Mouse (Mus musculus): ENCODE measurements around the gene Ctrc.

The Ctrc gene

DNA sequence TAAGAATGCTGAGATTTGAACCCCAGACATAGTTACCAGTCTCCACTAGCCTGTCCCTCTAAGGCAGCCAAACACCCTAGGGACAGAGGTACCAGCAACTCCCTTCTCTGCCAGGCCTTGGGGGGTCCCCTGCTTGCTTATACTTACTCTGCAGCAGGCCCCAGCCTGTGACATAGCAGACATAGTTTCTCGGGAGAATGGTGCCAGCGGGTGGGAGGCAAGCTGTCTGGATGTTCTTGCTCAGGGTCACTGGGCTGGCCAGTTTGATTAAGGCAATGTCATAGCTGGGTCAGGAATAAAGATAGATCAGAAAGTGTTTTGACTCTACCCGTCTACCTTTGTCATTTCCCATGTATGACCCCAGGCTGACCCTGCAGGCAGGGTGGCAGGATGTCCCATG is 25.0 kb downstream of the Ctrc start:
- in situ Hi-C loops (cut with MboI, MseI): no loop called here

DNA sequence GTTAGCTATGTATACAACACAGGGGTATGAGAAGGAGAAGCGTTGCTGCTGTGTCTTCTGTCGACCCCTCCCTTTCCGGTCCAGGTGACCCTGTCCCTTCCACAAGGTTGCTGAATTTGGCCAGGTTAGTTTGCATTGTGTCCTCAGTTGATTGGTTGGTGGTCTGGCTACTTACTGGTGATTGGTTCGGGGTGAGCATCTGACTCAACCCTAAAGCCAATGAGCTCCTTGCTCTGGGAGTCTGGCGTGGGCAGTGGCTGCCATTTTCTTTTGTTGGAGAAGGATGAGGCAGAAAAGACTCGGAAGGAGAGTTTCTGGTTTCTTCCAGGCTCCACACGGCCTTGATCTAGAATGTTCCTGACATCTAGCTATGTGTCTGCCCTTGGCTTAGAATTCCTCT is 26.8 kb downstream of the Ctrc start:
- in situ Hi-C loops (cut with MboI, MseI): no loop called here

DNA sequence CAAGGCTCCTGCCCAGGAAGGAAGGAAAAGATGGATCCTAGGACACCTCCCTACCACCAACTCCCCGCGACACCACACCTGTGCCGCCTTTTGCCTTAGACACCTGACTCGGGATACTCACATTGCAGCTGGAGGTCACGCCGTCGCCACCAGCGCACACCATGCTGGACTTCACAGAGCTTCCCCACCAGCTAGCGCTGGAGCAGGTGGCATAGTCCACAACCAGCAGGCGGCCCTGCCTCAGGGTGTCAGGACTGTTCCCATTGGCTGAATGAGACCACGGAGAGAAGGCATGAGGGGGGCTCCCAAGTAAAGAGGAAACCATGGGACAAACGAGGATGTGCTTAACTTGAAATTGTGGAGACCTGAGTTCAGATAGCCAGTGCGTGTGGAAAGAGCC is 27.3 kb downstream of the Ctrc start:
- in situ Hi-C loops (cut with MboI, MseI): no loop called here

DNA sequence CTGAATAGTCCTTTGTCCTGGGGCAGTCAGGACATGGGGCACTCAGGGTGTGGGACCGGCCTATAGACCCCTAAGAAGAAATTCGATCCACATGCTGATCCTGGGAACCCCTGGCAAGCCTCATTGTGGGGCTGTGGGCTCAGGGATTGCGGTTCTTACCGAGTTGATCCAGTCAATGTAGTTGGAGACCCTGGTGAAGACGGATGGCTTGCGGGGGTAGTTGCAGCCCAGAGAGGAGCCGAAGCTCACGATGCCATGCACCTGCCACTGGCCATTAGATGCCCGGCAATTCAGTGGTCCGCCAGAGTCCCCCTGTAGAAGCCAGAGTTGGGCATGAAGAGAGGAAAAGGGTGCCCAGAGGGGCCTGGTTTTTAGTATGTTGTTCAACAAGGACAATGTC is 28.5 kb downstream of the Ctrc start:
- in situ Hi-C loops (cut with MboI, MseI): no loop called here

DNA sequence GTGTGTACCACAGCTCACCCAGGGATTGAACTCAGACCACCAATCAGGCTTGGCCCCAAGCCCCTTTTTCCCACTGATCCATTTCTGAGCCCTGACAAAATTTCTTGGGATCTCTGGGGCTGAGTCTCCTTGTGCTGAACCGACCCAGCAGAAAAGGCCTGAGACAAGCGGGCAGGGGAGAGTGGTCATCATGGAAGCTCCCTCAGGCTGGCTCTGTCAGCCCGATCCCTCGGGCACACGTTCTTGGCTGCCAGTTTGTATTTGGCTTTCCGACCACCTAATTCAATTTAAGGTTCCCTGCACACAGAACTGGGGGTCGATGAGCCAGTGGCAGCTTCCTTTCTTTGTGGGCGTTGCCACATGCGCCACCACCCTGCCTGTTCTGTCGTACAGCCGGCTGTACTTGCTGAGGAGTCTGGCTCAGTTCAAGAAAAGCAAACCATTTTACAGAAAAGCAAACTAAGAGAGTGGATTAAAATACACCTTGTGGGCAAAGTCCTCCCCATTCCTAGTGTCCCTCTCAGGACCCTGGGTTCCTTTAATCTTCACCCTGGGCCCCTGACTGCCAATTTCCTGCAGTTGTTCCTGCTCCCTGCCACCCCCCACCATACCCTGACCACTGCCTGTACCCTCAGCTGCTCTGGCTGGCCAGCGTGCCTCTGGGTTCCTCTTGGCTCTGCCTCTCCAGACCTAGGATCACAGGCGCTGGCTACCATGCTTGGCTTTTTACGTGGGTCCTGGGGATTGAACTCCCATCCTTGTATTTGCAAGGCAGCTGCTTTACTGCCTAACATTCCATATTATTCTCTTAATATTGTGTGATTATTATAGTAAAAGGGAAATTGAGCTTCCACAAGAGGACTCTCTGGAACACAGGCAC is 29.1 kb downstream of the Ctrc start:
- in situ Hi-C loops (cut with MboI, MseI): no loop called here

DNA sequence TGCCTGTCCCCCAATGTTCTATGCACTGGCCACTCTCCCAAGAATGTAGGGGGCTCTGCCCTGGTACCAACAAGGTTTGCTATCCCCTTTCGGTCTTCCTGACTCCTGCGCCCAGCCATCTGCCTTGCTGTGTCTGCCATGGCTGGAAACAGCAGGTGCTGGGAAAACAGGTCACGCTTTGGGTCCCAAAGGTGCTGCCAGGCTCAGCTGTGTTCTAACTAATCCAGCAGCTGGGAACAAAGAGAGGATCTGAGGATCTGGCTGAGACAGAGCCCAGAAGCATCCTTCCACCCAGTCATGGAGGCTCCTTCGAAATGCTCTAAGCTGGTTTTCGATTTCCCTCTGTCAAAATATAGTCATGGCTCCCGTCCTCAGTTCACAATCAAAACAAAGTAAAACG is 29.9 kb downstream of the Ctrc start:
- in situ Hi-C loops (cut with MboI, MseI): no loop called here

DNA sequence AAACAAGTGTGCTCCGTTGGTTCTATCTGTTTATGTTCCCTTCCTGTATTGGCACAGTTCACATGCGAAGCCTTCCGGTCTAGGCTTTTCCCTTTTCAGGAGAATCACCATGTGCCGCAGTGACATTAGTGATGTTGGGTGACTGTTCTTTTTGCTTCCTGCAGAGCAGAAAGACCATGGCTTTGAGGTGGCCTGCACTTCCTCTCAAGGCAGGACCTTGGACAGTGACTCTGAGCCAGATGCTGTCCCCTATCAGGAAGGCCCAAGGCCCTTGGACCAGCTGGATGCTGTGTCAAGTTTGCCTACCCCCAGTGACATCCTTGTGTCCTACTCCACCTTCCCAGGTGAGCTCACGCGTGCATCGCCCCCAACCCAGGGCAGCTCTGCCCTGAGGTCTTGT is 34.8 kb downstream of the Ctrc start:
- in situ Hi-C loops (cut with MboI, MseI): loop anchor here in 1 of 2 experiments (5.0 kb wide), 1 partner anchor 36 kb away; the partner anchor contains the start of gene Ctrc

DNA sequence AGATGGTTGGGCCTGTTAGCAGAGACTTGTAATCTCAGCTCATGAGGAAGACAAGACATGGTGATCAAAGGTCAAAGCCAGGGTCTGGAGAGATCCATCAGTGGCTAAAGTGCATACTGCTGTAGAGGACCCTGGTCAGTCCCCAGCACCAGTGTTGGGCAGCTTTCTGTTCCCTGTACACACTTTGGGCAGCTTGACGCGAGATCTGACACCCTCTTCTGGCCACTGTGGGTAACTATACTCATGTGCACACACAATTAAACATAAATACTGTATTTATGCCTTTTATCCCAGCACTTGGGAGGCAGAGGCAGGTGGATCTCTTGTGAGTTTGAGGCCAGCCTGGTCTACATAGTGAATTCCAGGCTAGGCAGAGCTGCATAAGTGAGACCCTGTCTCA is 35.2 kb downstream of the Ctrc start:
- in situ Hi-C loops (cut with MboI, MseI): loop anchor here in 1 of 2 experiments (5.0 kb wide), 1 partner anchor 36 kb away; the partner anchor contains the start of gene Ctrc

DNA sequence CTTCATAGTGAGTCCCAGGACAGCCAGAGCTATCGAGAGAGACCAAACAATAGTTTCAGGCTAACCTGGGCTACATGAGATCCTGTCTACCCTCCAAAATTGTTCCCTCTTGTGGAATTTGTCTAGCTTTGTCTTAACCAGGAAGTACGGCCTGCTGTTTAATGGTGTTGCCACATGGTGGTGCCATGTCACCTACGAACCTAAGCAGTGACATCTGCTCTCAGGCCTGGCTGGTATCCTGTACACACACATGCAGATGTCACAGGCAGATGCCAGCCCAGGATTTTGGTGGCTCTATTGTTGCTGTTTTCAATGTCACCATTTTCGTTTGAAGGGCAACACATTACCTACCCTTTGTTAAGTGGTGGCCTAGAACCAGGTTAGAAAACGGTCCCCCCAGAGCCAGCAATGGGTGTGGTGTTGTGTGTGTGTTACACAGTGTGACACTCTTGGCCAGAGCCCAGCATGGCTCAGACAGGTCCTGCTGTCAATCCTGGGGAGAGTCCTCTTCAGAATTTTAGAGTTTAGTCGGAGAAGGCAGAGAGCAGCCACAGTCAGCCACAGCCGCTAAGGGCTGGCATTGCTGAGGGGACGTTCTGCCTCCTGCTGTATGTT is 36.2 kb downstream of the Ctrc start:
- in situ Hi-C loops (cut with MboI, MseI): loop anchor here in 1 of 2 experiments (5.0 kb wide), 1 partner anchor 37 kb away; the partner anchor contains the start of gene Ctrc

DNA sequence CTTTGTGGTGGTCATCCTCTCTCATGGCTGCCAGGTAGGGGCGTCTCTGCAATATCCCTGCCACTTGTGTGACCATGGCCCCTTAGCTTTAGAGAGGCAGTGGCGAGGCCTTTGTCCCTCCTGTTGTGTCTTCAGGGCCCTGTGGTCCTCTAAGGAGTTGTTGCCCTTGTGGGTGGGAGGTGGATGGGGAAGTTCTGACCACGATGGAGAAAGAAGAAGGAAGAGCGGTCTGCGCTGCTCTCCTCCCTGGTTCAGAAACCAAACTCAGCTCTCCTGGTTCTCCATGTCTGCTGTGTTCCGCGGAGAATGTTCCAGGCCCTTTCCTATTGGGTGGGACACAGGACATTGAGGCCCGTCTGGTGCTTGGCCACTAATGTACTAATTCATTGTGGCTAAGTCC is 40.3 kb downstream of the Ctrc start:
- in situ Hi-C loops (cut with MboI, MseI): no loop called here

DNA sequence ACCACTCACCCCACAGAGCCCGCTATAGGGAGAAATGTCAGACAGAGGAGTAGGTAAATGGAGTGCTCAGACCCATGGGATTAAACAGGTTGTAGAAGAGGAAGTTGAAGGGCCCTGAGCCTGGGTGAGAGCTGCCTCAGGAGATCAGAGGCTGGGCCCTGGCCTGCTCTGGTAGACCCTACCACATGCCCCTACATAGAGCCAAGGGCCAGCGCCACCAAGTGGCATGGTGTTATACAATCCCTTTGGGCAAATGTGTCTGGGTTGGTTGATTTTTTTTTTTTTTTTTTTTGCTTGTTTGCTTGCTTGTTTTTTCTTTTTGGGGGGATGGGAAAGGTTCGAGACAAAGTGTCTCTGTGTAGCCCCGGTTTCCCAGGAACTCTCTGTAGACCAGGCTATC is 42.1 kb downstream of the Ctrc start:
- in situ Hi-C loops (cut with MboI, MseI): no loop called here

DNA sequence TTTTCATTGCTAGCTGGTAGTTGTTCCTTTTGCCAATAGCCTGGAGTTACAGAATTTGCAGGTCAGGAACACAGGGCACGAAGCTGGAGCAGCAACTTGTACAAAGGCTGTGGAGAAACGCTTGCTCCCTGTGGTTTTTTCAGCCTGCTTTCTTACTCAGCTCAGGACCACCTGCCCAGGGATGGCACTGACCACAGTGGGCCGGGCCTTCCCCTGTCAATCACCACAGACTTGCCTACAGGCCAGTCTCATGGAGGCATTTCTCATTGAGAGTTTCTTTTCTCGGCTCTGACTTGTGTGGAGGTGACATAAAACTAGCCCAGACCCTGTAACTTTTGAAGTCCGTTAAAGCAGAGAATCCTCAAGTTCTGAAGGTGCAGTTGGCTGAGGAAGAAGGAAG is 48.6 kb downstream of the Ctrc start:
- in situ Hi-C loops (cut with MboI, MseI): no loop called here

DNA sequence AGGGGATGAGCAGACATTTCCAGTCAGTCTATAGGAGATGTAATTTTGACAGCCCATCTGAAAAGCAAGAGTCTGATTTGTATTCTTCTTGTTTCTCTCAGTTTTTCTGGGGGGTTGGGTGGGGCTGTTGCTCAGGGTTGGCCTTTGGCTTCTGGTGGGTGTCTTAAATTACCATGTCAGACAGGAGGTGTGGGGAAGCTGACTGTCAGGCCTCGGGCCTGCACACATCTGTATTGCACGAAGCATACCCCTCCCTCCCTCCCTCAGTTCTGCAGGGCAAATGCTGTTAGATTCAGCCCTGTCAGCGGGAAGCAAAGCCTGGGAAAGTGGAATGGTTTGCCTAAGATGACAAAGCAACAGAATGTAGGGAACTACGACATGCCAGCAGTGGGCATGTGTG is 49.2 kb downstream of the Ctrc start:
- in situ Hi-C loops (cut with MboI, MseI): no loop called here

DNA sequence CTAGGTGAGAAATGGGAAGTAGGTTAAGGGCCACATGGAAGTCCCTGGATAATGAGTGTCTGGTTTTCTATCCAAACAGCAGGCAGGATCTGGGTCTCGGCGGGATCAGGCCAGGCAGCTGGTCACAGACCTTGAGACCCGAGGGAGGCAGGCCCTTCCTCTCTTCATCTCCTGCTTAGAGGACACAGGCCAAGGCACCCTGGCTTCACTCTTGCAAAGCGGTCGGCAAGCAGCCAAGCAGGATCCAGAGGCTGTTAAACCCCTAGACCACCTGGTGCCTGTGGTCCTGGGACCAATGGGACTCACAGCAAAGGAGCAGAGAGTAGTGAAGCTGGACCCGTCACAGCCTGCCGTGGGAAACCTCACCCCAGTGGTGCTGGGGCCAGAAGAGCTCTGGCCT is 49.8 kb downstream of the Ctrc start:
- in situ Hi-C loops (cut with MboI, MseI): no loop called here

DNA sequence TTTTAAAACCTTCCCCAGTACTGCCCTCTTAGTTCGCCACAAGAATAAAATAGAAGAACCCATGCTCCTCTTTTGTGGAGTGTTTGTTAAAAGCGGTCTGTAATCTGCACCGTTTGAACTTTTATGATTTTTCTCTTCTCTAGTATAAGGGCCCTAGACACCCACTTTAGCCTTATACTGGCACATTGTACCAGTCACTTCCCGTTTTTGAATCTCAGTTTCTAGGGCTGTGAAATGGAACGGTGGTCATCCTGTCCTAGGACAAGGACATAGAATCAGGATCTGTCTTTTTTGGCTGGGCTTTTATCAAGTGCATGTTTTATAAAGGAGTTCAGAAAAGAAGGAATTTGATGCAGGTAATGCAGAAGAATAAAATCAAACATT is 52.0 kb downstream of the Ctrc start:
- in situ Hi-C loops (cut with MboI, MseI): loop anchor here in 1 of 2 experiments (5.0 kb wide), 2 partner anchors 72 to 847 kb away; partner anchors contain the start of gene Ddi2

DNA sequence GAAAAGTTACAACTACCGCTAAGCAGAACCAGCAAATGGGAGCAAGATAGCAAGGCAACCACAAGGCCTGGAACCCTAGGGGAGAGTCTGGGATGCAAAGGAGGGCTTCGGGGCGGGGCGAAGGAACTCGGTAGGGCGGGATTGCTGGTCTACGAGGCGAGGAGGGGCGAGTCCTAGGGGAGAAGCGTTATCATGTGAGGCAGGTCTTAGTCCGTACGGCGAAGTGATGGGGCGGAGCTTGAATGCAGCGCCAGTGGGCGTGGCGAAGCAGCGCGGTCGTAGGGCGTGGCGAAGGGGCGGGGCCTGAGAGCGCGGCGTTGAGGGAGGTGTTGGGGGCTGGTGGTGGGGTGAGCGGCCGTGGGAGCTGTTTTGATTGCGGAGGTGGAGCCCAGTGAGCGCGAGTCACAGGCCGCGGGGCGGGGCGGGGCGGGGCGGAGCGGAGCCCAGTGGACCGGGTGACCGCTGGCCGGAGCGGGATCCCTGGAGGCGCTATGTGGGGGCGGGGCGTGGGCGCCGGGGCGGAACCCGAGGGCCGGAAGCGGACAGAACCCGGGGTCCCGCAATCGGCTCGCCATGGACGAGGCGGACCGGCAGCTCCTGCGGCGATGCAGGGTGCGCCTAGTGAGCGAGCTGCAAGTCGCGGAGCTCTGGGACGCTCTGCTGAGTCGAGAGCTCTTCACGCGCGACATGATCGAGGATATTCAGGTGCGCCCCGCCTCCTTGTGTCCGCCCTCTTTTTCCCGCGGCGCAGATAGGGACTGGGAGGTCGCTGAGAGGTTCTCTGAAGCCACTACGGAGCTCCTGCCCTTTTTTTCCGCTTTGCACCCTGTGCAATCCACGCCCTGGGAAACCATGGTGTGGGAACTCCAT is 52.6 kb downstream of the Ctrc start, which contains the start of gene Casp9:
Gene Casp9, plus strand, starts transcription at position 331 of the 870 bp plus-strand sequence.
- in situ Hi-C loops (cut with MboI, MseI): loop anchor here in 1 of 2 experiments (5.0 kb wide), 2 partner anchors 71 to 846 kb away; partner anchors contain the start of gene Ddi2

DNA sequence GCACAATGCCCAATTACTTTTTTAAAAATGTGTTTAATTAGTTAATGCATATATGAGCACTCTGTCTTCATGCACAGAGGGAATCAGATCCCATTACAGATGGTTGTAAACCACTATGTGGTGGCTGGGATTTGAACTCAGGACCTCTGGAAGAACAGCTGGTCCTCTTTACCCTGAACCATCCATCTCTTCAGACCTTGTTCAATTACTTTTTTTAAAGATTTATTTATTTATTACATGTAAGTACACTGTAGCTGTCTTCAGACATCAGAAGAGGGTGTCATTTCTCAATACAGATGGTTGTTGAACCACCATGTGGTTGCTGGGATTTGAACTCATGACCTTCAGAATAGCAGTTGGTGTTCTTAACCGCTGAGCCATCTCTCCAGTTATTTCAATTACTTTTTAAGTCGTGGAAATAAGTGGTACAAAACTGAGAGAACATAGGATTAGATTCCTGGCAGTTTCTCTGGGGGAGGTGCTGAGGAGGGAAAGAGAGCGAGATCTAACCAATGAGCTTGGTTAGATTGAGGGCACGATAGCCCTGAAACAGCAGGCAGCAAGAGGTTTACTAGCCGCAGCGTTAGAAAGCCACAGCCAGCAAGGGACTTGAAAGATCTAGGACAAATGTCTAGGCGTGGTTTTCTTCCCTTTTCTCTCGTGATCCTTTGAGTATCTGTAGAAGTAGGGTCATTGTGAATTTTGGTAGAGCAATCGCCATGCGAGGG is 53.4 kb downstream of the Ctrc start:
- in situ Hi-C loops (cut with MboI, MseI): loop anchor here in 1 of 2 experiments (5.0 kb wide), 2 partner anchors 70 to 845 kb away; partner anchors contain the start of gene Ddi2

DNA sequence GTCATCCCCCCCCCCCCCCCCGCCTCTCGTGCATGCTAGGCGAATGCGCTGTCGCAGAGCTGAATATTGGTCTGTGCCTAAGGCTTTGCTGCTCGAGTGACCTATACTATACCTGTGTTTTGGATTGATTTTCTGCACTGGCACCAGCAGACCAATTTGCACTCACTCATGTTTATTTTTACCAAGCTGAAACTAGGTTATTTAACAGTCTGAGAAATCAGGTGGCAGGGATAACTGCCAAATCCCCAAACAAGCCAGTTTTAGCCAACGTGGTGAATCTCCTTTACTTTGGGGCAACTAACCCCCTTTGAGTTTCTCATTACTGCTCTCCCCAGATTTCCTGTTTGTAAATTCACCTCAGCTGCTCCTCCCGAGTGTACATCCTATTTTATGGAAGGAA is 54.2 kb downstream of the Ctrc start:
- in situ Hi-C loops (cut with MboI, MseI): loop anchor here in 1 of 2 experiments (5.0 kb wide), 2 partner anchors 70 to 845 kb away; partner anchors contain the start of gene Ddi2

DNA sequence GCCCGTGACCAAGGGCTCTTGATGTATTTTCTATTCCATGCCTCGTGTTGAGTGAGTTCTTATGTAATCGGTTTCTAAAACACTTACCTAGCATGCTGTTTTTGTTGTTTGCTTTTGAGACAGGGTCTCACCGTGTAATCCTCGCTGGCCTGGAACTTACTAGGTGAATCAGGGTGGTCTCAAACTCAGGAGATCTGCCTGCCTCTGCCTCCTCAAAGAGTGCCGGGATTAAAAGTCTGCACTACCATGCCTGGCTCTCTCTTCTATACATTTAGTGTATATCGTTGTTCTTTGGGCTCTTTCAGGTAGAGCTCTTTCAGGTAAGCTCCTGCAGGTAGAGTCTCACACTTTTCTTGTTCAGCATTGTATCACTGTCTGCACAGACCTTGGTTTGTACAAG is 54.7 kb downstream of the Ctrc start:
- in situ Hi-C loops (cut with MboI, MseI): loop anchor here in 1 of 2 experiments (5.0 kb wide), 2 partner anchors 69 to 844 kb away; partner anchors contain the start of gene Ddi2

DNA sequence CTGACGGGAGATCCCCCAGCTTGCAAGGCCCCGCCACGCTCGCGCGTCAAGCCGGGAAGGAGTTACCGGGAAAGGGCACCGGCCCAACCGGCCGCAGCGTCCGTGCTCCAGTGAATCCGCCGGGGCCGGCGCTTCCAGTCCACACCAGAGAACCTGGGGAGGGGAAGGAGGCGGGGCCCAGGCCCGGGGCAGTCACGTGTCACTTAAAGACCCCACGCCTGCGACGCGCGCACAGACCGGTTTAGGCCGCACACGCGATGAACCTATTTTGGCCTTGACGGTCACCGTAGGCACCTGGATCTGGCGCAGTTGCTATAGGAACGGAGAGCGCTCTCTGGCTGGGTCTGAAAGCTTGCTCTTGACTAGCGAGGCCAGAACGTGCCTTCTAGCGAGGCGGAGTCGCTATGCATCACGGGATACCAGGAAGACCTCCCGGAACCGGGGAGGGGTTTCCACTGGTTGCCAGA is 55.6 kb downstream of the Ctrc start, which contains the start of gene Dnajc16:
Gene Dnajc16, minus strand, starts transcription at position 408 of the 467 bp plus-strand sequence.
- in situ Hi-C loops (cut with MboI, MseI): loop anchor here in 1 of 2 experiments (5.0 kb wide), 2 partner anchors 68 to 843 kb away; partner anchors contain the start of gene Ddi2
